Mouse (Mus musculus): ENCODE results near the gene Timm10.
A peak's percentile ranks its signal among the peaks of the same experiment; 100 is the strongest.

Gene Timm10

DNA sequence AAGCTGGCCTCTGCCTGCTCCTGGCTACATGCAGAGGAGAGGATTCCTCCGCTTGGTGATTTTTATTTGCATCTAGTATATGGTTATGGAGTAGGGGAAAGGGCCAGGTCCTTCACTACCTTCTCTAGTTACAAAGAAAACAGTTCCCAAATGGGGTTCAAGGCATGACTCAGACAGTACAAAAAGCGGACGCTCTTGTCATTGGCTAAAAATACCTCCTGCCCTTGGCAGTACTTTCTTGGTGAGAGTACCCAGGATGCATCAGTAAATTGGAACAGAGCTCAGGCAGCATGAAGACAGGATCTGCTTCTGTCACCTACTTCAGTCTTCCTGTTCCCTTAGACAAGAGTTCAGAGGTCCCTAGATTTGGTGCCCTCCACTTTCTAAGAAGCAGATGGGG lies 6.9 kb upstream of the Timm10 start:
- DNase-seq (ENCODE audit: low spot score in 2 of 2): peak in 1 of 2 experiments; percentile 38

DNA sequence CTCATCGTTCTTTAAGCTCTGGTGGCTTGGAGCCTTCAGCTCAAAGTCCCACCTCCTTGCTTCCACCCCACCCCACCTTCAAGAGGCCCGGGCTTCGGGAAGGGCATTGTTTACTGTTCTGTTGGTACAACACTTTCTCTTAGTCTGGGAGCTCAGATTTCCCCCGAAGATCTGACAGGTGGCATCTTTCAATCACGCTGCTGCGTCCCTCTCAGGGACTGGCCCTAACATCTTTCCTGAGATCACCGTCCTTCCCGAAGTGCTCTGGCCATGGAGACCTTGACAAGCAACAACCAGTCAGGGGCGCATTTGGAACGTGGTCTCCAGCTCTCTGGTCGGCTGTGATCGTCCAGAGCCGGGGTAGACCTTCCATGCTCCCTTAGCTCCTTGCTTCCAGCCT lies 4.2 kb upstream of the Timm10 start, which contains the start of gene Smtnl1:
TSS of gene Smtnl1 (minus strand) at position 101 of the 400 bp plus-strand sequence.
- no peak for DNase-seq (ENCODE audit: low spot score in 2 of 2)

DNA sequence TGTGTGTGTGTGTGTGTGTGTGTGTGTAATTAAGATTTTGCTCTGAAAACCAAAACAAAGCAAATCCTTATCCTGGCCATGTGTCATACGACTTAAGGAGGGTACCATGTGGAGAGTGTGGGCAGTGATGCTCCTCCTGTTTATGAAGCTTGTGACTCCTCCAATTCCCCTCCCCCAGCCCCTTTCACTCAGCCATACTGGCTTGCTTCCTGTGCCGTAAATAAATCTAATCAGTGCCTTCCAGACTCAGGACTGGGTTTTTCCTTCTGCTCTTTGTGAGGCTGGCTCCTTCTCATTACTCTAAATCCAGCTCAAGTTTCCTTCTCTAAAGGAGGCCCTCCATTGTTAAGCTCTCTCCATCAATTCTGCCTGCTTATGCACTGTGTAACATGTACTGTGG lies 3.6 kb upstream of the Timm10 start:
- no peak for DNase-seq (ENCODE audit: low spot score in 2 of 2)

DNA sequence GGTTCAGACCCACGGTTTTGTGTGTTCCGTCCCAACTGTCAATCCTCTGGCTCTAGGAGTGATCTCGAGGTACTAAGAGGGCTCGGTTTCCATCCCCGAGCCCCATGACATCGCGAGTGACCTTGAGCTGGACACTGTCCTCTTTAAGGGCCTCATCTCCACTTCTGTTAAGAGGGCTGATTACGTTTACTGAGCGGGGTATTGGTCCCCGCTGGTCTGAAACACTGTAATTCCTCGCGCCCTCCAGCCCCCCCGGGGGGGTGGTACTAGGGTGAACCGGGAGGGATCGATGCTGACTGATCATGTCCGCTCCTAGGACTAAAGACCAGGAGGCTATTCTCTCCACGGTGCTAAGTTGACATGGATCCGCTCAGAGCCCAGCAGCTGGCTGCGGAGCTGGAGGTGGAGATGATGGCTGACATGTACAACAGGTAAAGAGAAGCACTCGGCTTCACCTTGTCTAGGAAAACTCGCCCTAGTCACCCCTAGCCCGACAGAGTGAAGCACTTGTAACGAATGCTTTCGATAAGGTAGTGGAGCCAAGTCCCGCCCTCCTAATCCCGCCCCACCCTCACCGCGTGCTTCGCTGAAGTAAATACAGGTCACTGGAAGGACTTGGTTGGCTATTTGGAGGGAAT lies 605 bp downstream of the Timm10 start:
- DNase-seq (ENCODE audit: low spot score in 2 of 2): no peak

DNA sequence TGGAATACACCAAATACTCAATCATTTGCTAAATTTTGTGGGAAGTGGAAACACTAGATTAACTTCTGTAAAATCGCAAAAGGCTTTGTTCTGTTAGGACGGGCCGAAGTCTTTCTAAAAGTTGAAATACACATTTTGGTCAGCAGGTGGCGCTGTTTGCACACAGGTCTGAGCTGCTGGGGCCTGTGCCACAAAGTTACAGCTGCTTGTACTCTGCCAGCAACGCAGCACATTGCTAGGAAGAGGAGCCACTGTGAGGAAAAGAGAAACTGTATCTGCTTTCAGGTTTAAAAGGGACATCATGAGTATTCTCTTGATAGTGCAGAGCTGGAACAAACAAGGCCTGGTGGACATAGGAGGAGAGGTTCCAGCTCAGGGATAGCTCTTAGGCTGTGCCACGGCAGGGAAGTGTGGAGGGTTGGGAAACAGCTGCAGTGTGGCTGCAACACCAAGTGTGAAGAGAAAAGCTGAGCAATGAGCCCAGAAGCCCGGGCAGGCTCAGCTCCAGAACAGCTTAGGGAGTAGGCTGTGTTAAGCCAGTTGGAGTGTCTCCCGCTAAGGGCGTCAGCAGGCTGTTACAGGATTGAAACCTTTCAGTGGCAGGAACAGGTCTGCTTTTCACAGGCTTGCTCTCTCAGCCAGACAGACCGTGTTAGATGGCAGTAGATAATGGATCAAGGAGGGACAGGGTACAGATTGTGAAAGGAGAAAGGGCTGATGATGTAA lies 5.0 kb downstream of the Timm10 start:
- DNase-seq (ENCODE audit: low spot score in 2 of 2): peak; percentile 89 to 94

DNA sequence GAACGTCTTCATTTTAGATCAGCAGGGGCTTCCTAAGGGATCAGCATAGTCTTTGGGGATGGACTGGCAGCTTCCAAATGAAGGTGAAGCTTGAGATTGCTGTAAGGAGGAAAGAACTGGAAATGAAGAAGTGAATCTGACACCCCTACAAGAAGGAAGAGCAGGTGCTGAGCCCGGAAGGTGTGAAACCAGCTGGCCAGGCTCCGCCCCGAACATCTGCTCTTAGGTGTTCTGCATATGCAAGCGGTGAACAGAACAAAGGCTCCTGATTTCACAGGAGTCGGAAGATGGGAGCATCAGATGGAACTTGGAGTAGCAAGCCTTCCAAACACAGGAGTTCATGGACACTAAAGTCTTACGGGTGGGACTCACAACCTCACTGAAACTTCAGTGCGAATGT lies 10.3 kb downstream of the Timm10 start:
- DNase-seq (ENCODE audit: low spot score in 2 of 2): no peak

DNA sequence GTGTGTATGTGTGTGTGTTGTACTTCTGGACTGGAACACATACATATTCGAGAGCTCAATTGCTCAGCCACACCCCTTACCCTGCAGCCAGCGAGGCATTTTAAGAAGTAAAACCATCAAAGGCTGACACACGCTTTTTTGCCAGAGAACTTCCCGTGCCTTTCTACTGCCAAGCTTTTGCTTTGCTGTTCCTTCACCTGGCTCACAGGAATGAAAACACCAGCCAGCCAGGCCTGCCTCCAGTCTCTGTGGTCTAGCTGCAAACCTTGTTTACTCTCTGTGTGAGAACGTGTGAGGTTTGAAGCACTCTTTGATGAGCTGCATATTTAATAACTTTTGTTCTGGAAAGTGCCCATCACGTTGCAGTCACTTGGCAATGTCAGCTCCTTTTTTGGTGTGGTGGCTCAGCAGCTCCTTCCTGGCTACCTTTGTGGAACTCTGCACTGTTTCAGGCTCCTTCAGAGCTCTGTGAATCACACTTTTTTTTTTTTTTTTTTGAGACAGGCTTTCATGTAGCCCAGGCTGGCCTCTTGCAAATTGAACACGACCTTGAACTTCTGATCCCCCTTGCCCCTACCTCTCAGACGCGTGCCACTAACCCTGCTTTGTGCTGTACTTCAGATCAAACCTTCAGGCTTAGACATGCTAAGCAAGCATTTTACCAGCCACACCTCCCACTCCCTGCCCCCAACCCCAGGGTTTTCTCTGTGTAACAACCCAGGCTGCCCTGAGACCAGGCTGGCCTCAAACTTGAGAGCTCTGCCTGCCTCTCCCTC lies 11.2 kb downstream of the Timm10 start:
- DNase-seq (ENCODE audit: low spot score in 2 of 2): no peak

DNA sequence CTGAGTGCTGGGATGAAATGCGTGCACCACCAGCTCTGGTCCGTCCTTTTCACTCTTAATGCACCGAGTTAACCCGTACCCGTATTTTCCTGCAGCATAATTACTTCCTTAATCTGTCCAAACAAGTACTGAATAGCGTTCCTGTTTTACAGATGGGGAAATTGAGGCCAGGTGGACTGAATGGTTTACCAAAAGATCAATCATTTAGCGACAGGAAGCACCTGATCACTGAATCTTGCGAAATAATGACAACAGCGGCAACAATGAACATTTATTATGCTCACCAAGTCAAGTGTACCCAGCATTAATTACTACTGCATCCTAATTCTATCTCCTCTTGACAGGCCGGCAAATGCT lies 11.8 kb downstream of the Timm10 start, which contains the start of gene Slc43a1:
TSS of gene Slc43a1 (plus strand) at position 258 of the 357 bp plus-strand sequence.
- no peak for DNase-seq (ENCODE audit: low spot score in 2 of 2)

DNA sequence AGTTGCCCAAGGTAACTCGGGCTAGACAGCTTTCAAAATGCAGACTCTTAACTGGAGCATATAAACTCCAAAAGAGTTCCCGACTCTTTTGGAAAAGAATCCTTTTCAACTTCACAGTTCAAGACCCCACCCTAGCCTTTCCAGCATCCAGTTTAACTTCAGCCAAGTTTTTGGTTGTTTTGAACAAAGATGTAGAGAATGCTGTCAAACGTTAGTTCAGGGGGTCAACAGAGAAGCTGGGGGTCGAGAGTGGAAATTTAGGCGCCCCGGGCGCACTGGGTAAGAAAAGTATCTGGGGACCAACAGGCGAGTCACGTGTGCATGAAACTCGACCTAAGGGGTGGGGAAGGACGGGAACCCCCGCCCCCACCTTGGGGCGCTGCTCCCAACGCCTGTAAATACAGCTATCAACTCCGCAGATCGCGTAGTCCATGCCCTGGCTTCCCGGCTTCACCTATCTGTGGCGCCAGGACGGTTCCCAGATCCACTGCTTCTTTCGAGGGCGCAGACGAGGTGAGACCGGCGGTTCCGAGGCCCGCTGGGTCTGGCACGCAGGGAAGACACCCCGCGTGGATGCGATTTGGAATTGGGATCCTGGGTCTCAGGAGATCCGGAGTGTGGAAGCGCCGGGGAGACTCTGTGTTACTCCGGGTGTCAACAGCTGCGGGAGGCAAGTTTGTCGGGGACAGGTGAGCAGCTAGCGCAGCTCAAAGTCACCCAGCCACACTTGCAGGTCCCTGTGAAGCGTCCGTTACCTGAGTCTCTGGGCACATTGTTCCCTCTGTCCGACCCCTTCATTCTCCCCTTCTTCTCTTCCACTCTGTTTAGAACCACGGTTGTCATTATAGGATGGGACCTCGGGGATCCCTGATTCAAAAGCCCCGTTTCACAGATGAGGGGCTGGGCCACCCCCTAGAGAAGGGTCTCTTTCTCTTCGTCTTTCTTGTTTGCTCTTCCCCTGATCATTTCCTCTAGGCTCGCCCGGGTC lies 12.5 kb downstream of the Timm10 start:
- DNase-seq (ENCODE audit: low spot score in 2 of 2): no peak

DNA sequence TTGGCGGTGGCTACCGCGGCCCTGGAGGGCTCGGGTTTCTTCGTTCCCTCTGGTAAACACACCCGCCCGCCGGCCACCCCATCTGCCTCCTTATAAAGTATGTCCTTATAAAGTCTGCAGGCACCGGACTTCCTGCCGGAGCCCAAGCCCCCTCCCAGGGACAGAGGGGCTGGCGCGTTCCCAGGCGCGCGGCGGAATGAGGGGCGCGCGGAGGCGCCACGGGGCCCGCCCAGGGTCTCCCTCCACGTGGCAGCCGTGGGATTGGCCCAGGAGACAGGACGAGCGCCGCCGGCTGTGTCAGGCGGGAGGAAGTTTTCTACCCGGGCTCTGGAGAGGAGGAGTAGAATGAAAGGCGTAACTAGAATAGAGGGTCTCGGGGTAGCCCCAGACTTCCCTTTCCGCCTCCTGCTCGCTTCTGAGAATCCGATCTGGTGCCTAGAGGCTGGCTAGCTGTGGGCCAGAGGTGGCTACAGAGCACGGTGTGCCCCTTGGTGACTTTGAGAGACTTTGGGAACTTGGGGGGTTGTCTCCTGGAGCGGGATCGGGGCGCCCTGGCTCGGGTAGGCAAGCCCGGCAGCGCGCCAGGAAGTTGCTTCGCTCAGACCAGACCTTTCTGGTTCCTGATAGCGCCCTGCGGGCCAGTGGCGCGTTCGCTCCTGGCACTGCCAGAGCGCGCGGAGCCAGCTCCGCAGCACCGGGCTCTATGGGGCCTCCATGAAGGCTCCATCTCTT lies 13.4 kb downstream of the Timm10 start:
- no peak for DNase-seq (ENCODE audit: low spot score in 2 of 2)

DNA sequence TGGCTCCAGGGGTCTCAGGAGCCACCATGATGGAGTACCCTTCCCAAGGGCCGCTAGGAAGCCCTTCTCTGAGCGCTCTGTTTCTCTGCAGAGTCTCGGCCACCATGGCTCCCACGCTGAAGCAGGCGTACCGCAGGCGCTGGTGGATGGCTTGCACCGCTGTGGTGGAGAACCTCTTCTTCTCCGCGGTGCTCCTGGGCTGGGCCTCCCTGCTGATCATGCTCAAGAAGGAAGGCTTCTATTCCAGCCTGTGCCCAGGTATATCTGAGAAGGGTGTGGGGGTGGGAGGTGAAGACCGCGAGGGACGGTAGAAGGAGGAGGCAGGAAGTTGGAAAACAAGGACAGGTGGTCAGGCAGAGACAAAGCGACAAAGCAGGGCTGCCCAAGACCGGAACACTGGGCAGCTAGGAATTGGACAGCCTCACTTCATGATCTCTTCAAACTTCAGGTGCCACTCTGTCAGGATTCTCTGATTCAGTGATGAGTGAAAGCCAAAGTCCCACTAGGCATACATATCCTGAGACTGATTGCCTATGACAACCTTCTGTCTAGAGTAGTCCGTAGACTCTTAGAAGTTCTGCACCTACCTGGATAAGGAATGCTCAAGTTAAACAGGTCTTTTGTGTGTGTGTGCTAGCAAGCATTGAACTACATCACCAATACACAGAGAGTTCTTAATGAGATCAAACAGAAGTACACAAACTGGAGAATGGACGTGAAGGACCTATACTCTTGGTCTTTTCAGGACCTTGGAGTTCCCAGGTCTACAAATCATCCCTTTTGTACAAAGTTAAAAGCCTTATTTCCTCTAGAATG lies 14.2 kb downstream of the Timm10 start:
- no peak for DNase-seq (ENCODE audit: low spot score in 2 of 2)

DNA sequence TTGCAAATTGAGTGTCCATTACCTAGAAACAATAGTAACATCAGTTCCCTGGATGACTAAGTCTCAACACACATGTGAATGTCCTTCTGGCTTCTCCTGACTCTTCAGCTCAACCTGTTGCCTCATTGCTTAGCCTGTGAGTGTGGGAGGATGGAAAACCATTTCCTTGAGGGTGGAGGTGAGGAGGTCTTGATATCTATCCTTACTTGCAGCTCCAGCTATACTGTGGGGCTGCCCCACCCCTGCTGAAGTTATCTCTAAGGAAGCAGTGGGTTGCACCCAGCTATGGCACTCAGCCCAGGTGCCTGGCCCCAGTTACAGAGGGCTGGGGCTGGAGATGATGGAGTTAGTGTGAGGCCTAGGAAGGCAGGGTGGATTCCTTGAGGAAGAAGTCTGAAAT lies 15.1 kb downstream of the Timm10 start:
- no peak for DNase-seq (ENCODE audit: low spot score in 2 of 2)

DNA sequence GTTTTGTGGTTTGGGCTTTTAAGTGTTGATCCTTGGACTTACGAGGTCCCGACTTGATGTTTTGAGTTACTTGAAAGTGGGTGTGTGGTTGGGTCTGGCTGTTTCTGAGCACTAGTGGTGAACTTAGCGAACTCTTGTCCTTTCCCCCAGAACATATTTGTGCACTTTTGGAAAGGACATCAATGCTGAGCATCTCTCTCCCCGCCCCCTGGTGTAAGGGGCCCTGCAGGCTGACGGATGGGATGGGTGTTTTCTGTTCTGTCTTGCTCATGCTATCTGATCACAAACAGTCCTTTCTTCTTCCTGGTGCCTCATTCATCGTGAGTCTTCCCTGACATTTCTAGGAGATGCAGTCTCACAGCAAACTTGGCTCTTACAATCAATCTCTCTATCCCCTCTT lies 16.9 kb downstream of the Timm10 start:
- no peak for DNase-seq (ENCODE audit: low spot score in 2 of 2)

DNA sequence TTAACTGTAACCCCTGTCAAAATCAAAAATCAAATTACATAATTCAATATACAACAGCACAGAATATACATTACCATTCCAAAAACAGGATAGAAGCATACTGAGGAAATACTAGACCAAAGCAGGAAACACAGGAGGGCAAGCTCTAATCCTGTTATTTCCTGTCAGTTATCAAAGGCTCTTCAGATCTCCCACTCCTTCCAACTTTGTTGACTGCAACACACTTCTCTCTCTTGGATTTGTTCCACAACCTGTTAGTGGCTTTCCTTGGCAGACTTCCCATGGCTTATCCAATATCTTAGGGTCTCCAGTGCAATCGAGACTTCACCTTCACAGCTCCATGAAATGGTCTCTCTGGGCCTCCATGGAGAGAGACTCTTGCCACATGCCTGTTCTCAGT lies 18.4 kb downstream of the Timm10 start:
- no peak for DNase-seq (ENCODE audit: low spot score in 2 of 2)

DNA sequence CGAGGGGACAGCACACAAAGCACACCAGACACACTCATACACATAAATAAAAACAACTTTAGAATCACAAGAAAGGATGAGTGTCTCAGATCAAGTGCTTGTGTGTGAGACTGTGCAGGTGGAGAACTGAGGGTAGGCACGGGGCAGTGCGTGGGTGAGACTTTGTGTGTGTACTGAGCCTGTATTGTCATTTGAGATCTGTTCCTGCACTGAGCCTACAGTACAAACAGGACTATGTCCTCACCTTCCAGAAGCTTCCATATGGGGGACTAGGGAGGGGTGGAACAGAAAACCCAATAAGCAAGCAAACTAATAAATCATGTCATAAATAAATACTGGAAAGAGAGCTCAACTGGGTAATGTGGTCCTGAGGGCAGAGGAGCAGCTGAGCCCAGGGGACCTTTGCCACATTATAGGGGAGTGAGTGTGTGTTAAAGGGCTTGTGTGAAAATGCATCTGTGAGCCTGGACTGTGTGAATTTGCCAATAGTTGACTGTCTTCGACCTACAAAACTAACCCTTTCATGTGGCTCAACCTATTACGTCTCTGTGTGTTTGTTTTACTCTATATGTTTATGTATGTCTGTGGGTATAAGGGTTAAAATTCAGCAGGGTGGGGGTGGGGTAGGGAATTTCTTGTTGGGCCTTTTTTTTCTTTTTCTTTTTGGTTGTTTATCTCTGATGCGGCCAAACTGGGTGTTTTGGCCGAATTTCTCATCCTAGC lies 23.8 kb downstream of the Timm10 start:
- DNase-seq (ENCODE audit: low spot score in 2 of 2): no peak

DNA sequence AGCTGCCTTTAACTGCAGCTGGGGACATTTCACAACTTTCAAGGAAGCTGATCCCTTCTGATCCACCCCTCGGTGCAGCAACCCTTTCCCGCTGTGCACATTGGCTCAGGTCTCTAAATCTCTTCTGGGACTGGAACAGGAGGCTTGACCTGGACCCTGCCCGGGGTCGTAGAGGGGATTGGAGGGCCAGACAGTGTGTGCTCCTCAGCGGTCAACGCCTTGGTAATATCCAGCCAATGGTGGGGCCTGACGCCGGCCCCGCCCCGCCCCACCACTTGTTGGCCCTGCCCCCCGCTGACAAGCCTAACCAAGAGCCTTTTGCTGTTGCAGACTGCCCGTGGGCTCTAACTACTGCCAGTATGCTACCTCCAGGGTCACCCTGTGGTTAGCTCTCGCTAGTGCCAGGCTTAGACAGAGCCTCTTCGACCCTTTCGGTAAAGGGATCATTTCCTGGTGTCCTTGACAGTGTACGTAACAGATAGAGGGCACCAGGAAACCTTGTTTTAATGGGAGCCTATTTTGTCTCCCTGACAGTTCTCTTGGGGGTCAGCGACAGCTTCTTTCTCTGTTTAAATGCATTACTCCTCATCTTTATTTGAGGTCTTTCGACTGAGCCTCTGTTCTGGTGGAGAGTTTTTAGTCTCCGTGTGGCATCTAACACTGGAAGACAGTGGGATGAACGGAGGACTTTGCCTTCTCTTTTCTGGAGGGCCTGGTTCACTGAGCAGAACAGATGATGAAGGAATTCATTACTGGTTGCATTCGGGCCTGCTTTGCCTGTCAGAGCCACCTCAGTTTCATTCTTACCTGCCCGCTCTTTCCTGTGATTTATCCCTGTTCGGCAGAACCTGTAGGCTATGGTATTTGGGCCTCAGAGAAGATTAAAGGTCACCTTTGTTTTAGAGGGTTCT lies 24.6 kb downstream of the Timm10 start:
- DNase-seq (ENCODE audit: low spot score in 2 of 2): no peak

DNA sequence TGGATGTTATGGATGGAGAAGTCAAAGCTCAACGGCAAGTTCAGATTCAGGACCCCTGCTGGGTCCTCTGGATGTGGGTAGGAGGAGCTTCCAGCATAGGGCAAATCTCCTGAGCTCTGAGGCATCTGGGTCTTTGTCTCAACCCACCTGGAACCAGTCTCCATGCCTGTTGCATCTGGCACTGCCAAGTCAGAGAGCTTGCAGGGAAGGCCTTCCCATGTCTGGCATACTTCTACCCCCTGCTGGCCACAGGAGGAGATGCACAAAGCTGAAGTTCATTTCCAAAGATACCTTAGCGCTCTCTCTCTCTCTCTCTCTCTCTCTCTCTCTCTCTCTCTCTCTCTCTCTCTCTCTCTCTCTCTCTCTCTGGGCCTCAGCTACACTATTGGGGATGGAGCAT lies 28.9 kb downstream of the Timm10 start:
- DNase-seq (ENCODE audit: low spot score in 2 of 2): peak in 1 of 2 experiments; percentile 75

DNA sequence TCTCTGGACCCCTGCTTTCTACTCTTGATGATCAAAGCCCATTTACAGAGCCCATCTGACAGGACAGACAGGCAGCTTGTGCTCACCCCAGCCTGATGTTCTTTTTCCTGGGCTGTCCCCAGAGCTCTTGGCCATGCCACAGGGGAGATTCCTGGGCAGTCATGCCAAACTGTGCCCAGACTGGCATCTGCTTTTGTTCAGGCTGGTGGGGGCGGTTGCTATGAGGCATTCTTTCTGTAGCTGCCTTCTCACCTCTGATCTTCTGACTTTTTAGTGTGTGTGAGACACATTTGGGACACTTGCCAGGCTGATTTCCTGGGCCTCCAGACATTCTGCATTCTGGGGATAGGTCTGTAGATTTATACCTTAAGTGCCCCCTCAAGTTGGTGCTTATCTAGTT lies 31.8 kb downstream of the Timm10 start:
- no peak for DNase-seq (ENCODE audit: low spot score in 2 of 2)

Data from right cerebral cortex, adult 2 months (tissue).